ENCODE assay signal across 9 mouse cellular contexts in genomic region chr19:9920835-9921784, GRCm38 (mm10). TPM values are rescaled to one million over a fixed set of nuclear protein-coding genes. Genes with fewer than 3 reads are reported as not detected.
DNase-seq lines count a peak whose midpoint lies in the region; ATAC-seq and TF ChIP-seq lines count a peak whose summit lies in the region.
"Had no signal": no experiment of that assay in that cellular context is flagged by ENCODE, and none has a peak within 500 bp of the region (broad histone marks: within the 10 kb centered on the region; RNA-seq: fewer than 3 reads in every experiment).

No protein-coding gene starts in this region.

- peak; percentile 56 for TF ChIP-seq RAD21 in MEL (IDR thresholded peaks at IDR 0.05; ENCODE audit: low read depth, low read length)

- peaks cover 0 to 15% of the 10 kb centered on the region in 2 experiments; a peak in 2 of 4 replicates for H3K36me3 ChIP-seq in MEL (ENCODE audit: control insufficient read depth in 1 of 2, insufficient read depth in 2 of 2, low read length in 2 of 2)
- no peaks in the 10 kb centered on the region for H3K36me3 ChIP-seq in liver, embryonic 15.5 days (replicated peaks)
- H3K36me3 ChIP-seq in spleen, adult 2 months (ENCODE audit: control insufficient read depth, insufficient read depth, low read length) = no peaks in the 10 kb centered on the region
- H3K36me3 ChIP-seq: neural tube, embryonic 13.5 days had no signal

- no peak for TF ChIP-seq POLR2A in MEL (IDR thresholded peaks at IDR 0.05; ENCODE audit: control insufficient read depth in 1 of 2, insufficient read depth in 1 of 2, low read depth in 1 of 2, low read length in 2 of 2, poor library complexity in 1 of 2)
- no peak for TF ChIP-seq POLR2A in spleen, adult 2 months (IDR thresholded peaks at IDR 0.05; ENCODE audit: low read depth, low read length)

- no peak overlapping the region for H3K4me3 ChIP-seq in MEL (ENCODE audit: control insufficient read depth in 1 of 2, insufficient read depth in 1 of 2, low read depth in 2 of 2, low read length in 2 of 2)
- H3K4me3 ChIP-seq in liver, embryonic 15.5 days (replicated peaks) = no peak overlapping the region
- H3K4me3 ChIP-seq in spleen, adult 2 months (ENCODE audit: extremely low read depth, insufficient read depth, insufficient read length) = no peak overlapping the region
- H3K4me3 ChIP-seq: neural tube, embryonic 13.5 days had no signal

- H3K9ac ChIP-seq in MEL (ENCODE audit: control insufficient read depth, low read depth, low read length, poor library complexity, severe bottlenecking) = no peak overlapping the region
- H3K9ac ChIP-seq in liver, embryonic 15.5 days = no peak overlapping the region
- H3K9ac ChIP-seq: neural tube, embryonic 13.5 days had no signal

- no peak overlapping the region for H3K4me2 ChIP-seq in liver, embryonic 15.5 days
- H3K4me2 ChIP-seq: neural tube, embryonic 13.5 days had no signal

- TF ChIP-seq CTCF in MEL (IDR thresholded peaks at IDR 0.05 in 2 of 3, conservative IDR thresholded peaks at IDR 0.05 in 1 of 3; ENCODE audit: control insufficient read depth in 1 of 3, insufficient read depth in 1 of 3, low read depth in 2 of 3, low read length in 3 of 3, poor library complexity in 1 of 3, severe bottlenecking in 1 of 3) = peak; percentile 35 to 67 (median 62); a peak in 5 of 6 replicates
- peak; percentile 17; the same call in 1 of the 2 replicates for TF ChIP-seq CTCF in spleen, adult 2 months (IDR thresholded peaks at IDR 0.05; ENCODE audit: extremely low read depth, insufficient read depth, insufficient read length, insufficient replicate concordance)

- ATAC-seq in liver, embryonic 15.5 days (ENCODE audit: insufficient read depth) = 0 out of 2 replicates have a peak, but pooled peaks have one; percentile 23

- no peaks in the 10 kb centered on the region for H3K79me2 ChIP-seq in MEL (ENCODE audit: control insufficient read depth, insufficient read depth, low read length, poor library complexity)

- no peak for TF ChIP-seq EP300 in MEL (IDR thresholded peaks at IDR 0.05; ENCODE audit: low read depth in 1 of 2, low read length in 2 of 2)

- no peak overlapping the region for H3K27ac ChIP-seq in MEL (ENCODE audit: control insufficient read depth, low read depth, low read length)
- no peak overlapping the region for H3K27ac ChIP-seq in liver, embryonic 15.5 days (replicated peaks)
- H3K27ac ChIP-seq in spleen, adult 2 months (ENCODE audit: insufficient read depth, low read length) = no peak overlapping the region
- H3K27ac ChIP-seq: neural tube, embryonic 13.5 days had no signal

- 54% methylated on average over 13 of the region's 13 CpGs for WGBS in liver, embryonic 15.5 days (ENCODE audit: insufficient replicate concordance)
- 76% methylated on average over 13 of the region's 13 CpGs for WGBS in spleen, adult 2 months

- H3K9me3 ChIP-seq in MEL (replicated peaks; ENCODE audit: insufficient read depth, low read length) = no peaks in the 10 kb centered on the region
- H3K9me3 ChIP-seq in liver, embryonic 15.5 days (replicated peaks) = no peaks in the 10 kb centered on the region
- H3K9me3 ChIP-seq: neural tube, embryonic 13.5 days had no signal

- H3K27me3 ChIP-seq in MEL (ENCODE audit: control insufficient read depth in 1 of 2, insufficient read depth in 2 of 2, low read length in 2 of 2) = no peaks in the 10 kb centered on the region
- H3K27me3 ChIP-seq in liver, embryonic 15.5 days = 0 out of 2 replicates have a peak, but pooled peaks cover 4% of the 10 kb centered on the region
- no peaks in the 10 kb centered on the region for H3K27me3 ChIP-seq in spleen, adult 2 months (ENCODE audit: control insufficient read depth, insufficient read depth, low read length)
- H3K27me3 ChIP-seq: neural tube, embryonic 13.5 days had no signal

- peak; percentile 76 for DNase-seq in embryo, embryonic 10 days (ENCODE audit: low spot score)
- no peak for DNase-seq in embryo, embryonic 9.5 days (ENCODE audit: extremely low spot score)
- DNase-seq in MEL (ENCODE audit: low read depth, low spot score) = no peak
- peak; percentile 54 for DNase-seq in fibroblast of lung, adult 2 months (ENCODE audit: low read depth)
- peak; percentile 75 for DNase-seq in kidney, adult 18-20 months
- peak in 1 of 2 experiments; percentile 51 for DNase-seq in spleen, adult 2 months (ENCODE audit: low read depth in 1 of 2, low spot score in 2 of 2)
- no peak for DNase-seq in cerebellum, adult 8-10 months

- H3K4me1 ChIP-seq in MEL (ENCODE audit: control insufficient read depth in 1 of 2, insufficient read depth in 2 of 2, low read length in 2 of 2) = peaks cover 5 to 8% of the 10 kb centered on the region in 2 experiments; a peak in 3 of 4 replicates
- peaks cover 43% of the 10 kb centered on the region for H3K4me1 ChIP-seq in liver, embryonic 15.5 days (replicated peaks)
- H3K4me1 ChIP-seq in spleen, adult 2 months (ENCODE audit: control insufficient read depth, insufficient read depth, insufficient read length) = peaks cover 7% of the 10 kb centered on the region; the same call in 1 of the 2 replicates

TF ChIP-seq in MEL, 35 proteins besides CTCF, POLR2A, EP300 and RAD21:
- TF ChIP-seq ELF1 (IDR thresholded peaks at IDR 0.05; ENCODE audit: low read depth, low read length) (no peak), SMC3 (IDR thresholded peaks at IDR 0.05; ENCODE audit: low read depth, low read length) (peak; percentile 68), USF1 (IDR thresholded peaks at IDR 0.05; ENCODE audit: low read depth, low read length) (no peak), MAZ (IDR thresholded peaks at IDR 0.05; ENCODE audit: low read depth, low read length) (no peak), E2F4 (IDR thresholded peaks at IDR 0.05; ENCODE audit: borderline replicate concordance, low read depth, low read length) (no peak), TCF12 (IDR thresholded peaks at IDR 0.05; ENCODE audit: low read depth, low read length) (no peak), POLR2AphosphoS5 (IDR thresholded peaks at IDR 0.05; ENCODE audit: borderline replicate concordance, low read depth, low read length) (no peak), MYC (IDR thresholded peaks at IDR 0.05; ENCODE audit: low read depth, low read length) (no peak), MYB (IDR thresholded peaks at IDR 0.05; ENCODE audit: low read depth, low read length) (no peak), MAFK (IDR thresholded peaks at IDR 0.05; ENCODE audit: borderline replicate concordance, low read depth, low read length) (no peak), MAX (IDR thresholded peaks at IDR 0.05; ENCODE audit: low read length) (no peak), UBTF (IDR thresholded peaks at IDR 0.05; ENCODE audit: borderline replicate concordance, insufficient read depth, low read depth, low read length) (no peak), ZC3H11A (IDR thresholded peaks at IDR 0.05; ENCODE audit: low read depth, low read length) (peak; percentile 74), USF2 (IDR thresholded peaks at IDR 0.05; ENCODE audit: borderline replicate concordance in 1 of 2, insufficient read depth in 1 of 2, low read depth in 1 of 2, low read length in 2 of 2) (no peak)
TF ChIP-seq in MEL: peak in this region for 2.

RNA-seq across cellular contexts. Expression of gene Incenp, which starts 21.8 kb away (rescaled TPM):
- total RNA-seq in MEL (2012; rRNA removed) = 91.0 and 103 TPM in 2 replicates
- polyA plus RNA-seq in MEL (2012; ENCODE audit: insufficient read depth in 1 of 2, insufficient read length in 2 of 2, low read depth in 1 of 2, low replicate concordance in 2 of 2, missing spikeins in 1 of 2) = 100 to 1,000 TPM in 1 of 2 experiments, not detected in 1; 216 TPM
- 95.5 and 107 TPM in 2 replicates for polyA plus RNA-seq in liver, embryonic 15.5 days (2015; fragmentation: Nextera tagmentation; extraction: Ambion mirVana)
- polyA plus RNA-seq in spleen, adult 2 months (2012; rRNA removed) = 17.2 and 18.8 TPM in 2 replicates

RNA-seq across cellular contexts. Expression of gene Fth1, which starts 59.3 kb away (rescaled TPM):
- total RNA-seq in MEL (2012; rRNA removed) = 444 and 518 TPM in 2 replicates
- 1,000 to 10,000 TPM; 2,118 to 2,175 TPM for polyA plus RNA-seq in MEL (2012; ENCODE audit: insufficient read depth in 1 of 2, insufficient read length in 2 of 2, low read depth in 1 of 2, low replicate concordance in 2 of 2, missing spikeins in 1 of 2)
- 3,441 and 3,837 TPM in 2 replicates for polyA plus RNA-seq in liver, embryonic 15.5 days (2015; fragmentation: Nextera tagmentation; extraction: Ambion mirVana)
- polyA plus RNA-seq in spleen, adult 2 months (2012; rRNA removed) = 3,609 and 4,045 TPM in 2 replicates

Comparison
In these comparisons a context has a peak if more than half of its experiments do, and no peak if none do; other contexts are left out.
1. DNase-seq: peak in embryo, embryonic 10 days (single experiment), fibroblast of lung, adult 2 months (single experiment) and kidney, adult 18-20 months (single experiment); none in embryo, embryonic 9.5 days (single experiment), MEL (single experiment) and cerebellum, adult 8-10 months (single experiment).